Mouse (Mus musculus): Measurements from ENCODE around the gene Snrnp200.

DNA sequence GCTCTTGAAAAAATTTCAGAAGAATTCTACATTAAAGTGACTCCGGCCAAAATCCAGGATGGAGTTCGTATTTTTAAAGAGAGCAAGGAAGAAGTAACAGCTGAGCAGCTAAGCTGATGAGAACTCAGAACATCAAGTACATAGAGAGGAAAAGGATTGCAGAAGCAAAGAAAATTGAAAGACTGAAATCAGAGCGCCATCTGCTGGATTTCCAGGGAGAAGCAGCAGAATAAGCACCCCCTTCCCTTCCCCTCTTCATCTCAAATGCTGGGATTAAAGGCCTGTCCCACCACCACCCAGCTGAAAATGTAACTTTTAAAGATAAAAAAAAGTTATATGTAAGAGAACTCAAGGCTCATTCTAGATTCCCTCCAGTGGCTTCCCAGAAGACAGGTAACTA, 3.3 kb upstream of the Snrnp200 start:
- peak; percentile 55 for TF ChIP-seq CTCF (IDR thresholded peaks at IDR 0.05; ENCODE audit: insufficient read depth, low read length)
- TF ChIP-seq POLR2A (IDR thresholded peaks at IDR 0.05; ENCODE audit: borderline replicate concordance, extremely low read depth, low read depth, low read length) = no peak

All from lung, adult 2 months (tissue).